Mouse (Mus musculus): ENCODE results near the gene Agk. TPM values are rescaled to one million over a fixed set of nuclear protein-coding genes. Genes with fewer than 3 reads are reported as not detected.

Agk gene
- polyA plus RNA-seq, 1 experiment from 2014 or later = 48.2 TPM

DNA sequence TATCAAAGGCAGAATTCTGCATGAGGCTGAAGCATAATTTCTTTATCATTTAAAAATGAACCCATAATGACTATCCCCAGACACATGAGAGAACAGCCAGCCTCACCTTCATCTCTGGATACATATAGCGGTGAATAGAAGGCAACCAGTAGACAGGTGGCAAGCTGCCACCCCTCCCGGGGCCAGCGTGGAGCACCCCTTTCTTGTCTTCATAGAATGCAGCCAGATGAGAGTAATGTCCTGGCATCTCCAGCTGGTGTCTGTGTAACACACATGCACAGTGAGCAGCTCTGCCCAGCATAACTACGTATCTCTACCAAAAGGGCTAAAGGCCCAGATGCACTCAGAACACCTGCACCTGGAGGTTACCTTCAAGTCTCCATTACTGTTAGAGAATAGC is 93.4 kb downstream of the Agk start:
- Histone ChIP-seq H3K4me2 (replicated peaks; ENCODE audit: low read depth, low read length) (no peak overlapping the region), H3K4me3 (ENCODE audit: low read depth, low read length) (no peak overlapping the region), H3K36me3 (ENCODE audit: control insufficient read depth, insufficient read depth, low read length) (no peaks in the 10 kb centered on the region; the same call in 1 of the 2 replicates), H3K27me3 (ENCODE audit: control insufficient read depth, insufficient read depth, low read length) (no peaks in the 10 kb centered on the region), H3K9me3 (ENCODE audit: control insufficient read depth, low read depth, low read length) (no peaks in the 10 kb centered on the region), H3K27ac (ENCODE audit: low read length) (no peak overlapping the region), H3K9ac (replicated peaks; ENCODE audit: low read depth, low read length) (no peak overlapping the region), H3K4me1 (ENCODE audit: control insufficient read depth, insufficient read depth, low read length) (no peaks in the 10 kb centered on the region)
- no peak for ATAC-seq (ENCODE audit: insufficient number of reproducible peaks, insufficient read depth, low FRiP score, low read depth)
- 93% methylated on average over 4 of the region's 4 CpGs for WGBS

- 84% methylated on average over 6 of the region's 6 CpGs for WGBS
- Histone ChIP-seq H3K4me2 (replicated peaks; ENCODE audit: low read depth, low read length) (no peak overlapping the region), H3K36me3 (ENCODE audit: control insufficient read depth, insufficient read depth, low read length) (no peaks in the 10 kb centered on the region; the same call in 1 of the 2 replicates), H3K27me3 (ENCODE audit: control insufficient read depth, insufficient read depth, low read length) (no peaks in the 10 kb centered on the region), H3K9me3 (ENCODE audit: control insufficient read depth, low read depth, low read length) (no peaks in the 10 kb centered on the region), H3K27ac (ENCODE audit: low read length) (no peak overlapping the region), H3K4me1 (ENCODE audit: control insufficient read depth, insufficient read depth, low read length) (no peaks in the 10 kb centered on the region), H3K9ac (replicated peaks; ENCODE audit: low read depth, low read length) (no peak overlapping the region), H3K4me3 (ENCODE audit: low read depth, low read length) (no peak overlapping the region)
- no peak for ATAC-seq (ENCODE audit: insufficient number of reproducible peaks, insufficient read depth, low FRiP score, low read depth)
These were observed 96.1 kb downstream of the Agk start for GRCm38 (mm10) chr6:40421099-40421498.

DNA sequence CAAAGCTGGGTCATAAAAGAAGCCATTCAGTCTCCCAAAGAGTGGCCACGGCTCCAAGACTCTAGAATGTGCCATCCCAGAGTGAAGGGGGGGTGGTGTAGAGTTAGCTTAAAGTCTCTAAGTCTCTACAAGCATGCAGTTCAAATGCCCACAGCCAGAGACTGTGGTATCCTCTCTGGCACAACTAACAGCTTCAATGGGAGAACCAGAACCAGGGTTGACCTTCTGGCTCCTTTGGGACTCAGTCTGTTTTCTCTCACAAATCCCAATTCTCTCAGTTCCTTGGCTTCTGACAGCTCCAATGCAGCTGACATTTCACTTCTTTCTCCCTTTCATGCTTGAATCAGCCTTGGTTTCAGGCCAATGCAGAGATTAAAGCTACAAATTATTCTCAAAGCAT is 98.0 kb downstream of the Agk start:
- H3K4me3 ChIP-seq (ENCODE audit: low read depth, low read length) = no peak overlapping the region
- H3K36me3 ChIP-seq (ENCODE audit: control insufficient read depth, insufficient read depth, low read length) = no peaks in the 10 kb centered on the region; the same call in 1 of the 2 replicates
- no peak for ATAC-seq (ENCODE audit: insufficient number of reproducible peaks, insufficient read depth, low FRiP score, low read depth)
- no peaks in the 10 kb centered on the region for H3K9me3 ChIP-seq (ENCODE audit: control insufficient read depth, low read depth, low read length)
- H3K27me3 ChIP-seq (ENCODE audit: control insufficient read depth, insufficient read depth, low read length) = no peaks in the 10 kb centered on the region
- H3K27ac ChIP-seq (ENCODE audit: low read length) = no peak overlapping the region
- no peaks in the 10 kb centered on the region for H3K4me1 ChIP-seq (ENCODE audit: control insufficient read depth, insufficient read depth, low read length)
- H3K9ac ChIP-seq (replicated peaks; ENCODE audit: low read depth, low read length) = no peak overlapping the region
- no peak overlapping the region for H3K4me2 ChIP-seq (replicated peaks; ENCODE audit: low read depth, low read length)
- 87% methylated on average over 1 of the region's 1 CpGs for WGBS

DNA sequence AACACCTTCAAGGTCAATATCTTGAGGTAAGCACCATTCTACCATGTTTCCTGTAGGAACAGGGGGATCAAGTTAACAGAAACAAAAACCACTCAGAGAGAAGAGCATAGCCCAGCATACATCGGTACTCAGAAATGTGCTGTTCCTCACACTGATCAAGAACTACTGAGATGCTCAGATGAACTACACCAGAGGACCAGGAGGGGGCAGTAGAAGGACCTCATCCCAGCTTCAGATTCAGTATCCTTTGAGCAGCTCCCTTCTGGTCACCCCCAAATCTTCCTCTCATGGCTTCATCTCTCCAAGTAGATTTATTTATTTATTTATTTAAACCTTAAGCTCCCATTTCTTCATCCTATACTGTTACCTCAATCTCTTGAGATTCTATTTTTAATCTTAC is 98.8 kb downstream of the Agk start:
- ATAC-seq (ENCODE audit: insufficient number of reproducible peaks, insufficient read depth, low FRiP score, low read depth) = no peak
- Histone ChIP-seq H3K9ac (replicated peaks; ENCODE audit: low read depth, low read length) (no peak overlapping the region), H3K4me2 (replicated peaks; ENCODE audit: low read depth, low read length) (no peak overlapping the region), H3K27ac (ENCODE audit: low read length) (no peak overlapping the region), H3K4me1 (ENCODE audit: control insufficient read depth, insufficient read depth, low read length) (no peaks in the 10 kb centered on the region), H3K9me3 (ENCODE audit: control insufficient read depth, low read depth, low read length) (no peaks in the 10 kb centered on the region), H3K27me3 (ENCODE audit: control insufficient read depth, insufficient read depth, low read length) (no peaks in the 10 kb centered on the region), H3K36me3 (ENCODE audit: control insufficient read depth, insufficient read depth, low read length) (no peaks in the 10 kb centered on the region; the same call in 1 of the 2 replicates), H3K4me3 (ENCODE audit: low read depth, low read length) (no peak overlapping the region)
- 58% methylated on average over 1 of the region's 1 CpGs for WGBS

- H3K27ac ChIP-seq (ENCODE audit: low read length) = no peak overlapping the region
- no peak overlapping the region for H3K9ac ChIP-seq (replicated peaks; ENCODE audit: low read depth, low read length)
- H3K27me3 ChIP-seq (ENCODE audit: control insufficient read depth, insufficient read depth, low read length) = no peaks in the 10 kb centered on the region
- H3K4me3 ChIP-seq (ENCODE audit: low read depth, low read length) = no peak overlapping the region
- no peak for ATAC-seq (ENCODE audit: insufficient number of reproducible peaks, insufficient read depth, low FRiP score, low read depth)
- no peaks in the 10 kb centered on the region for H3K9me3 ChIP-seq (ENCODE audit: control insufficient read depth, low read depth, low read length)
- 83% methylated on average over 7 of the region's 7 CpGs for WGBS
- H3K4me1 ChIP-seq (ENCODE audit: control insufficient read depth, insufficient read depth, low read length) = peaks cover 13% of the 10 kb centered on the region; the same call in 1 of the 2 replicates
- no peaks in the 10 kb centered on the region for H3K36me3 ChIP-seq (ENCODE audit: control insufficient read depth, insufficient read depth, low read length)
- no peak overlapping the region for H3K4me2 ChIP-seq (replicated peaks; ENCODE audit: low read depth, low read length)
These were observed 102.5 kb downstream of the Agk start for GRCm38 (mm10) chr6:40427441-40427840.

DNA sequence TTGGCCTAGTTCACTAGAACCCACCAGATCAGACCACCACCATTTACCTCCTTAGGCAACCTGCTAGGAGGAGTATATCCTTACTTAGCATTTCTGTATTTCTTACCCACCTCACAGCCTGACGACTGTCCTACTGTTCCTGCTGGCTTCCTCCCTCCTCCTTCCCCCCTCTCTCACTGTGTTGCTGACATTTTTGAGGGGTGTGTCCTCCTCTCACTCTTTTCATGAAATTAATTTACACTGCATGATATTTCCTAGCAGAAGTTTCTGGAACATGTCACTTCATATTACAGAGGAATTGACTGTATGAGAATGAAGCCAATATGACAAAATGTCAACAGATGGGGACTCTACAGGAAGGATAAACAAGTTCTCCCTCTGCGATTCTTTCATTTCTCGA is 103.7 kb downstream of the Agk start:
- H3K4me1 ChIP-seq (ENCODE audit: control insufficient read depth, insufficient read depth, low read length) = peaks cover 13% of the 10 kb centered on the region; the same call in 1 of the 2 replicates

DNA sequence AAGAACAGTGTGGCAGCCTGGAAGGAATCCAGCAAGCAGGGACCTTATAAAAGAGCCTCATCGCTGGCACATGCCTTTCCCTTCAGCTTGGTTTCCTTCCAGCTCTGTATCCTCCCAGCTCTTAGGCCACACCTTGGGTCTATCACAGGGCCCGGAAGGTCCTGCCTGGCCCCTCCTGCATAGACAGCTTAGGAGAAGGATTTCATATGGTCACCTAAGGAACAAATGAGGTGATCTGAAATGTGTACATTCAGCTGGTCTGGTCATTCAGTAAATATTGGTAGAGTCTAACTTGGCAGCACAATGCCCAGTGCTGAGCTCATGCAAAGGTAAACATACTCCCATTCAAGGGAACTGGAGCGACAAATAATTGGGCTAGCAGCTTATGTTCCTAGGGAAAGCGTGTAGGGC is 104.6 kb downstream of the Agk start:
- no peak overlapping the region for H3K9ac ChIP-seq (replicated peaks; ENCODE audit: low read depth, low read length)
- no peak overlapping the region for H3K4me3 ChIP-seq (ENCODE audit: low read depth, low read length)
- WGBS = 52% methylated on average over 4 of the region's 4 CpGs
- H3K4me1 ChIP-seq (ENCODE audit: control insufficient read depth, insufficient read depth, low read length) = peaks cover 13% of the 10 kb centered on the region; the same call in 1 of the 2 replicates
- no peaks in the 10 kb centered on the region for H3K27me3 ChIP-seq (ENCODE audit: control insufficient read depth, insufficient read depth, low read length)
- no peaks in the 10 kb centered on the region for H3K36me3 ChIP-seq (ENCODE audit: control insufficient read depth, insufficient read depth, low read length)
- no peaks in the 10 kb centered on the region for H3K9me3 ChIP-seq (ENCODE audit: control insufficient read depth, low read depth, low read length)
- no peak overlapping the region for H3K4me2 ChIP-seq (replicated peaks; ENCODE audit: low read depth, low read length)
- ATAC-seq (ENCODE audit: insufficient number of reproducible peaks, insufficient read depth, low FRiP score, low read depth) = peak; percentile 90
- H3K27ac ChIP-seq (ENCODE audit: low read length) = no peak overlapping the region

More for the DNA sequence above, 103.7 kb downstream of the Agk start:
- Histone ChIP-seq H3K9ac (replicated peaks; ENCODE audit: low read depth, low read length) (no peak overlapping the region), H3K36me3 (ENCODE audit: control insufficient read depth, insufficient read depth, low read length) (no peaks in the 10 kb centered on the region), H3K27me3 (ENCODE audit: control insufficient read depth, insufficient read depth, low read length) (no peaks in the 10 kb centered on the region), H3K9me3 (ENCODE audit: control insufficient read depth, low read depth, low read length) (no peaks in the 10 kb centered on the region), H3K4me3 (ENCODE audit: low read depth, low read length) (no peak overlapping the region), H3K4me2 (replicated peaks; ENCODE audit: low read depth, low read length) (no peak overlapping the region), H3K27ac (ENCODE audit: low read length) (no peak overlapping the region)
- no peak for ATAC-seq (ENCODE audit: insufficient number of reproducible peaks, insufficient read depth, low FRiP score, low read depth)
- WGBS = 47% methylated on average over 3 of the region's 3 CpGs

- Histone ChIP-seq H3K27me3 (ENCODE audit: control insufficient read depth, insufficient read depth, low read length) (no peaks in the 10 kb centered on the region), H3K36me3 (ENCODE audit: control insufficient read depth, insufficient read depth, low read length) (no peaks in the 10 kb centered on the region), H3K27ac (ENCODE audit: low read length) (peak overlapping the region; percentile 61), H3K9ac (replicated peaks; ENCODE audit: low read depth, low read length) (no peak overlapping the region), H3K4me2 (replicated peaks; ENCODE audit: low read depth, low read length) (no peak overlapping the region), H3K9me3 (ENCODE audit: control insufficient read depth, low read depth, low read length) (no peaks in the 10 kb centered on the region), H3K4me1 (ENCODE audit: control insufficient read depth, insufficient read depth, low read length) (peaks cover 16% of the 10 kb centered on the region; the same call in 1 of the 2 replicates), H3K4me3 (ENCODE audit: low read depth, low read length) (no peak overlapping the region)
- no peak for ATAC-seq (ENCODE audit: insufficient number of reproducible peaks, insufficient read depth, low FRiP score, low read depth)
- WGBS = 82% methylated on average over 3 of the region's 3 CpGs
These were observed 105.3 kb downstream of the Agk start for GRCm38 (mm10) chr6:40430251-40430650.

DNA sequence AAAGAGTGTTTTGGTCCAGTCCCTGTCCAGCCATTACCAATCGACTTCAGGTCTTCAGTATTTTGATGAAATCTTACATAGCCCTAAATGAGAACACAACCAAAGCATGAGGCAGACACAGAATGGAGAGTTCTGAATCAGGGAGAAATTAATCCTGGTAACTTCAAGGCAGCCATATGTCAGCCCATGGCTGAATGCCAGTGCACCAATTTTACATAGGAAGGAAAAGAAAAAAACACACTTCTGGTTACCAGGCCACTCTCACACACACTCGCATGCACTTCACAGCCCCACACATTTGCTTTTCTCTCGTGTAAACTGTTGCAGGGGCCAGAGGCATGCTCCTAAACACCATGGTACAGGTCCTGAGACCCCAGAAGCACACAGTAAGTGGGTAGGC is 105.9 kb downstream of the Agk start:
- H3K9me3 ChIP-seq (ENCODE audit: control insufficient read depth, low read depth, low read length) = no peaks in the 10 kb centered on the region
- no peak overlapping the region for H3K4me2 ChIP-seq (replicated peaks; ENCODE audit: low read depth, low read length)
- ATAC-seq (ENCODE audit: insufficient number of reproducible peaks, insufficient read depth, low FRiP score, low read depth) = no peak
- H3K9ac ChIP-seq (replicated peaks; ENCODE audit: low read depth, low read length) = no peak overlapping the region
- 49% methylated on average over 3 of the region's 3 CpGs for WGBS
- H3K4me1 ChIP-seq (ENCODE audit: control insufficient read depth, insufficient read depth, low read length) = peaks cover 16% of the 10 kb centered on the region; the same call in 1 of the 2 replicates
- peak overlapping the region; percentile 15; the same call in 1 of the 2 replicates for H3K27ac ChIP-seq (ENCODE audit: low read length)
- no peak overlapping the region for H3K4me3 ChIP-seq (ENCODE audit: low read depth, low read length)
- no peaks in the 10 kb centered on the region for H3K27me3 ChIP-seq (ENCODE audit: control insufficient read depth, insufficient read depth, low read length)
- H3K36me3 ChIP-seq (ENCODE audit: control insufficient read depth, insufficient read depth, low read length) = no peaks in the 10 kb centered on the region
